Mouse (Mus musculus) liver, embryonic 15.5 days (tissue): ENCODE data around the gene Tm6sf1. TPM values are rescaled to one million over a fixed set of nuclear protein-coding genes. Genes with fewer than 3 reads are reported as not detected.

ENCODE experiments used
- ATAC-seq: fragments of 200-750 bp; cut with Nextera tagmentation; 2 replicates; pipeline ENCODE4 v1.8.0; 2017; ENCODE audit warnings: moderate number of reproducible peaks, mild to moderate bottlenecking, moderate library complexity; ENCODE audit not compliant: insufficient read depth
- H3K27ac ChIP-seq: fragments of 300-500 bp; sonication (generic); replicated peaks from 2 replicates; pipeline ENCODE4 v1.5.1; 2015; ENCODE audit warnings: mild to moderate bottlenecking, inconsistent platforms
- H3K27me3 ChIP-seq: fragments of 300-500 bp; sonication (generic); 2 replicates; pipeline ENCODE4 v1.6.1; 2015; ENCODE audit warnings: mild to moderate bottlenecking, inconsistent platforms
- H3K36me3 ChIP-seq: fragments of 300-500 bp; sonication (generic); replicated peaks from 2 replicates; pipeline ENCODE4 v1.6.1; 2015; ENCODE audit warnings: moderate library complexity, mild to moderate bottlenecking, inconsistent platforms
- H3K4me1 ChIP-seq: fragments of 300-500 bp; sonication (generic); replicated peaks from 2 replicates; pipeline ENCODE4 v1.6.1; 2015; ENCODE audit warnings: inconsistent platforms
- H3K4me2 ChIP-seq: fragments of 300-500 bp; sonication (generic); 2 replicates; pipeline ENCODE4 v1.6.1; 2015; ENCODE audit warnings: moderate library complexity, mild to moderate bottlenecking, inconsistent platforms
- H3K4me3 ChIP-seq: fragments of 300-500 bp; sonication (generic); replicated peaks from 2 replicates; pipeline ENCODE4 v1.5.1; 2015; ENCODE audit warnings: mild to moderate bottlenecking, inconsistent platforms
- H3K9ac ChIP-seq: fragments of 300-500 bp; sonication (generic); 2 replicates; pipeline ENCODE4 v1.6.1; 2015; ENCODE audit warnings: moderate library complexity, mild to moderate bottlenecking, inconsistent platforms
- H3K9me3 ChIP-seq: fragments of 300-500 bp; sonication (generic); replicated peaks from 2 replicates; pipeline ENCODE4 v1.6.1; 2016; ENCODE audit warnings: inconsistent platforms
- WGBS: fragments of 180-500 bp; shearing (Covaris S2); methylation state at CpG from one replicate; pipeline ENCODE4 v1.1.7; 2015; ENCODE audit warnings: mixed read lengths; ENCODE audit not compliant: insufficient replicate concordance; 5-methylcytosine and 5-hydroxymethylcytosine counted together
- polyA plus RNA-seq: library from polyadenylated mRNA; unstranded; fragments of >200 nt; fragmentation: Nextera tagmentation; extraction: Ambion mirVana; gene quantifications from 2 replicates; pipeline ENCODE4 v1.2.1, GENCODE M21; 2015

The Tm6sf1 gene
- polyA plus RNA-seq, 1 experiment from 2014 or later = 11.1 TPM

DNA sequence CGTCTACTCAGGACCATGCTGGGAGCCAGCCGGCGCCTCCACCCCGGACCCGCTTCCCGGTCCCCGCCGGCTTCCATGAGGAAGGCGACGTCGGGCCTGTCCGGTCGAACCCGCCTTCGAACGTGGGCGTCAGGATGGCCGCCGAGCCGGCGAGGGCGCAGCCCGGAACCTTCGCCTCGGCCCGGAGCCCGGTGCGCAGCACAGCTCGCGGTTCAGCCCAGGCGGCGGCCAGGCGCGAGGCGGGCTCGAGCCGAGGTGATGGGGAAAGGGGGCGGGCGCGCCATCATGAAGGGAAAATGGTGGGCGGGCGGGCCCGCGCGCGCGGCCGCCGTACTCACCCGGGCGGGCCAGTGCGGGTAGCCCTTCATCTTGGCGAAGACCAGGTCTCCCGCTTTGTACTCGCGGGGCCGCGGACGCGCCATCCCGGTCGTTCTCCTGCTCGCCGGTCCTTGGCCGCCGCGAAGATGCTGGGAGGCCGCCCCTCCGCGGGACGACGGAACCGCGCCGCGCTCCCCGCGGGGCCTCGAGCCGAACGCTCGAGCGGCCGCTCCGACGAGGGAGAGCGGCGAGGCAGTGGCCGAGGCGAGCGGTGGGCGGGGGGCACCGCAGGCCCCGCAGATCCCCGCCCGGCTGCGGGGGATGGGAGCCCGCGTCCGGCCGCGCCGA lies 74.9 kb downstream of the Tm6sf1 start:
- WGBS = 1% methylated on average over 99 of the region's 103 CpGs
- no peak overlapping the region for H3K9ac ChIP-seq
- H3K4me1 ChIP-seq = peaks cover 3% of the 10 kb centered on the region; the same call in 1 of the 2 replicates
- H3K27ac ChIP-seq = no peak overlapping the region
- H3K4me2 ChIP-seq = peak overlapping the region; percentile 62
- peak overlapping the region; percentile 50 for H3K4me3 ChIP-seq
- no peak for ATAC-seq
- H3K9me3 ChIP-seq = no peaks in the 10 kb centered on the region
- no peaks in the 10 kb centered on the region for H3K36me3 ChIP-seq
- H3K27me3 ChIP-seq = peaks cover 78% of the 10 kb centered on the region

Other genes with a start within 250 kb of the Tm6sf1 start
- gene Homer2, start 151.5 kb upstream of the Tm6sf1 start, polyA plus RNA-seq = 3.9 and 4.8 TPM in 2 replicates
- 57.5 and 58.7 TPM in 2 replicates for gene Ramac, start 96.1 kb upstream of the Tm6sf1 start, polyA plus RNA-seq
- gene 3110040N11Rik, start 69.5 kb upstream of the Tm6sf1 start, polyA plus RNA-seq = 20.7 and 20.9 TPM in 2 replicates
- gene Btbd1, start 29.6 kb upstream of the Tm6sf1 start, polyA plus RNA-seq = 18.1 and 18.2 TPM in 2 replicates
- gene Gm10160, start 3.2 kb upstream of the Tm6sf1 start, polyA plus RNA-seq = not detected in 2 replicates
- 0.41 and 0.51 TPM in 2 replicates for gene Hdgfl3, start 75.5 kb downstream of the Tm6sf1 start, polyA plus RNA-seq
- 0.24 and 0.36 TPM in 2 replicates for gene Bnc1, start 133.3 kb downstream of the Tm6sf1 start, polyA plus RNA-seq